Mouse (Mus musculus) ES-E14 (cell line): ENCODE data around the gene Grap.

ENCODE experiments used
- CHD2 ChIP-seq: IDR thresholded peaks from 2 replicates; pipeline ENCODE4 v1.6.1; 2014; ENCODE audit warnings: mild to moderate bottlenecking, low read depth, low read length, inconsistent platforms
- MAFK ChIP-seq: IDR thresholded peaks from 2 replicates; pipeline ENCODE4 v1.6.1; 2014; ENCODE audit warnings: mild to moderate bottlenecking, low read depth, low read length, inconsistent platforms; ENCODE audit not compliant: insufficient read depth
- ZC3H11A ChIP-seq: IDR thresholded peaks from 2 replicates; pipeline ENCODE4 v1.6.1; 2012; ENCODE audit warnings: low read depth, mild to moderate bottlenecking, inconsistent platforms, low read length, borderline replicate concordance
- ZNF384 ChIP-seq: IDR thresholded peaks from 2 replicates; pipeline ENCODE4 v1.6.1; 2012; ENCODE audit warnings: low read depth, low read length, inconsistent platforms

- TF ChIP-seq ZNF384, result no peak
- no peak for TF ChIP-seq MAFK
- TF ChIP-seq CHD2, result no peak
- no peak for TF ChIP-seq ZC3H11A
Measured at GRCm38 (mm10) chr11:61637856-61638255, 15.2 kb upstream of the Grap start.
